Mouse (Mus musculus) spleen, adult 12 weeks (tissue): ENCODE results near the gene Ms4a4a.
"Not testable (repeated sequence)": the region's sequence is repeated elsewhere in the genome, so short reads cannot be mapped to it uniquely, and the experiment has no call there.

Experiments
- DNase-seq: peaks from one replicate; pipeline ENCODE4 v3.0.0; 2022; ENCODE audit warnings: low spot score

The Ms4a4a gene

GRCm38 (mm10) chr19:11375273-11375672 is at the start of gene Ms4a4a:
TSS of gene Ms4a4a (plus strand) at chr19:11375523.
- DNase-seq: no peak

GRCm38 (mm10) chr19:11335932-11336331 is 39.4 kb upstream of the Ms4a4a start, which contains the start of gene Ms4a7:
TSS of gene Ms4a7 (minus strand) at chr19:11336146.
- no peak for DNase-seq

- no peak for DNase-seq
Measured at GRCm38 (mm10) chr19:11343147-11343546, 32.2 kb upstream of the Ms4a4a start.

GRCm38 (mm10) chr19:11343992-11344391 is 31.3 kb upstream of the Ms4a4a start:
- DNase-seq: no peak

- no peak for DNase-seq
Measured at GRCm38 (mm10) chr19:11349698-11350481, 25.4 kb upstream of the Ms4a4a start.

- DNase-seq: no peak
Measured at GRCm38 (mm10) chr19:11351878-11352277, 23.4 kb upstream of the Ms4a4a start.

- peak; percentile 9 for DNase-seq
Measured at GRCm38 (mm10) chr19:11355730-11356129, 19.6 kb upstream of the Ms4a4a start.

- DNase-seq: no peak
Measured at GRCm38 (mm10) chr19:11360106-11360505, 15.2 kb upstream of the Ms4a4a start.

GRCm38 (mm10) chr19:11362002-11362401 is 13.3 kb upstream of the Ms4a4a start:
- no peak for DNase-seq

- no peak for DNase-seq
Measured at GRCm38 (mm10) chr19:11368310-11368709, 7.0 kb upstream of the Ms4a4a start.

- no peak for DNase-seq
Measured at GRCm38 (mm10) chr19:11371181-11371580, 4.1 kb upstream of the Ms4a4a start.

GRCm38 (mm10) chr19:11376399-11376798 is 1.1 kb downstream of the Ms4a4a start:
- no peak for DNase-seq

- DNase-seq: no peak
Measured at GRCm38 (mm10) chr19:11387109-11387508, 11.8 kb downstream of the Ms4a4a start.

- DNase-seq: no peak
Measured at GRCm38 (mm10) chr19:11387685-11388084, 12.4 kb downstream of the Ms4a4a start.

GRCm38 (mm10) chr19:11388949-11389348 is 13.6 kb downstream of the Ms4a4a start:
- DNase-seq: no peak

GRCm38 (mm10) chr19:11395769-11396168 is 20.4 kb downstream of the Ms4a4a start:
- no peak for DNase-seq

GRCm38 (mm10) chr19:11404527-11404926 is 29.2 kb downstream of the Ms4a4a start, which contains the start of gene Ms4a4c:
TSS of gene Ms4a4c (plus strand) at chr19:11404770.
- DNase-seq: no peak

GRCm38 (mm10) chr19:11407428-11407827 is 32.1 kb downstream of the Ms4a4a start:
- DNase-seq: no peak

GRCm38 (mm10) chr19:11408591-11408990 is 33.3 kb downstream of the Ms4a4a start:
- no peak for DNase-seq

GRCm38 (mm10) chr19:11411640-11412039 is 36.3 kb downstream of the Ms4a4a start:
- no peak for DNase-seq

- no peak for DNase-seq
Measured at GRCm38 (mm10) chr19:11414084-11414483, 38.8 kb downstream of the Ms4a4a start.

- no peak for DNase-seq
Measured at GRCm38 (mm10) chr19:11415581-11415980, 40.3 kb downstream of the Ms4a4a start.

GRCm38 (mm10) chr19:11418865-11419264 is 43.5 kb downstream of the Ms4a4a start:
- DNase-seq: not testable (repeated sequence)

GRCm38 (mm10) chr19:11431209-11431608 is 55.9 kb downstream of the Ms4a4a start:
- DNase-seq: not testable (repeated sequence)
